Mouse (Mus musculus) MN1 (cell line): Measurements from ENCODE around the gene Ccdc69.

Experiments
- DNase-seq: peaks from one replicate; pipeline ENCODE4 v3.0.0-alpha.2; 2016; ENCODE audit warnings: low spot score

Gene Ccdc69

DNA sequence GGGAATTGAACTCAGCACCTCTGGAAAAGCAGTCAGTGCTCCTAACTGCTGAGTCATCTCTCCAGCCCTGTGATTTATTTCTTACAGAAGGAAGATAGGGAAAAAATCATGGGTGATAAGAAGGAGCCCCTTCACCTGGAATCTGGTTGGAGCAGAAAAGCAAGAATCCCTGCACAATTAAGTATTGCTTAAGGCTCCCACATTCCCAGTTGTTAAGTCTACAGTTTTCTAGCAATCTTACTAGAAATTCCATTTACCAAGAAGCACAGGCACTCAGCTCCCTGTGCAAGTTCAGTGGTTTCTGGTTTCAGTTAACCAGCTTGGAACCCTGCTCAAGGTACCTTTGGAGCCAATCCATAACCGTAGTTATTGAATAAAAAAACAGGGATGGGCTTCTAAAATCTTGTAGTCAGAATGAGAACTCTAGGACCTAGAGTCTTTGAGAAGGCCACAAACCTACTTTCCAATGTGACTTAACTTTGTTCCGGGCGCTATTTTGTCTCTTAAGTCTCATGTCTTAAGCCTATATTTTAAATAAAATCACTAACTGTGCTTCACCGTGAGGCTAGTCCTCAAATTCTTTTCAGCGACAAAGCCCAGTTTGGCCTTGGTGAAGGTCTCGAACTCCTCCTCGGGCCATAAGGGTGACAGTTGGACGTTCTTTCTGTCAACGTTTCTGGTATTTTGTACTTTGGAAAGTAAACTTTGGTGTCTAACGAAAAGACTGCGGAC is 19.0 kb upstream of the Ccdc69 start:
- DNase-seq: peak; percentile 36

DNA sequence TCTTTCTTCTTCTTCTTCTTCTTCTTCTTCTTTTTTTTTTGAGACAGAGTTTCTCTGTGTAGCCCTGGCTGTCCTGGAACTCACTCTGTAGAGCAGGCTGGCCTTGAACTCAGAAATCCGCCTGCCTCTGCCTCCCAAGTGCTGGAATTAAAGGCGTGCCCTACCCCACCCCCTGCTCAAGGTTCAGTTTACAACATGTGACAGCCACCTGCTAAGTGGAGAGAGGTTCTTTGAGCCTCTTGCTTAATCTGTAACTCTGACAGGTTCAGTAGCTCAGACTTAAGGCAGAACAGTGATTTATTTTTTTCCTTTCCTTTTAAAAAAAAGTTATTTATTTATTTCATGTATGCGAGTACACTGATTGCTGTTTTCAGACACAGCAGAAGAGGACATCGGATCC is 18.4 kb upstream of the Ccdc69 start:
- peak; percentile 13 for DNase-seq

DNA sequence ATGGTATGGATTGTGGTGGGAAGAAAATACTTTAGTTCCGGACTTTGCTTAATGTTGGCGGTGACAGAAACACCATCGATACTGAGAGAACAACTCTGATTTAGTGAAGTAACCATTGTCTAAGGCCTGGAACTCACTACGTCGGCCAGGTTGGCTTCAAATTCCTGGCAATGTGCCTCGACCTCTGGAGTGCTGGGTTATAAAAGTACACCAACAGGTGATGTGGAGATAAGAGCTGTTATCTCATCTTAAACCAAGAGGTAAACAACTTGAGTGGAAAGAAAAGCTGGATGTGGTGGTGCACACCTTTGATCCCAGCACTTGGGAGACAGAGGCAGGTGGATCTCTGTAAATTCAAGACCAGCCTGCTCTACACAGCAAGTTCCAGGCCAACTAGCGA is 15.2 kb upstream of the Ccdc69 start:
- DNase-seq: no peak

DNA sequence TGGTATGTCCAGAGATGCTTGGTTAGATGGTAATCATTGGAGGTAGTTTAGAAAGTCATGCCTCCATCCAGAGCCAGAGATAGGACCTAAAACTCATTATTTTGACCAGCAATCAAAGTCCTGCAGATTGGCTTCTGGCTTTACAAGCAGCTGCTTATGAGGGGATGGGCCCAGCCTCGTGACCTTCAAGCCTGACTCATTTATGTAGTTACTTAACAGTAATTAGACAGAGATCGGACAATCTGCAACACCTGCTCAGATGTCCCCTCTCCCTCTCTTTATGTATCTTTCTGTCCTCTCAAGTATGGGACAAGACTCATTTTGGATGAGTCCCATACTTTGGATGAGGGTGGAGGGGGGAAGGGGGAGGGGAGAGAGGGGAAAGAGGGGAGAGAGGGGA is 12.0 kb upstream of the Ccdc69 start:
- DNase-seq: no peak

DNA sequence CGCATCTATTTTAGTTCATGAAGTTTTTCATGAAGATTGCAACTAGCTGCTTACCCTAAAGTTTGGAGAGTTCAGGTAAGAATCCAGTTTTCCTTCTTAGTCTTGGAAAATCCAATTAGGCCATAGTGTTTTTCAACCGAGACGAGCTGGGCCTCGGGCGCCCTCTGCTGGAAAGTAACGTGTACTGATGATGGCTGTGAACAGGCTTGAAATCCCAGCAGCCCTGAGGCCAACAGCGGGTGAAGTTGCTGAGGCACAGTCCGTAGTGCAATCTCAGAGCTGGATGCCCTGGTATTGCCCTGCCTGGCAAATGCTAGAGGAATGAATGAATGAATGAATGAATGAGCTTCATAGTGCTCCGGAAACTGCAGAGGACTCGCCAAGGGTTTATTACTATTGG is 9.1 kb upstream of the Ccdc69 start:
- DNase-seq: peak; percentile 86

DNA sequence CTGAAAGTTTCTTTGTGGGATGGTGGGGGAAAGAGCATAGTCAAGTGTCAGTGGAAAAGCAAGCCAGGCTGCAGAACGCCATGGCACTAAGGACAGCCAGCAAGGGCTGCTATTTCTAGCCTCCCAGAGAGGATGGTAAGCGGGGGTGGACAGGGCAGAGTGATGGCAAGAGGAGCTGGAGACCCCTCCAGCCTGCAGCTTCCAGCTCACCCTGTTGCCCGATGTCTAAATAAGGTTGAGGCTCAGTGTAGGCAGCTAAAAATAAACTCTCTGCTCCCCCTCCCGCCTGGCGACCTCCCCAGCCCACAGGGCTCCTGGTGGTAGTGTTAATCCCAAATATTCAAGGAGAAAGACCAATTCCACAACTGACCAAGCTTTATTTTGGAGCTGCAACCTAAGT is 7.5 kb upstream of the Ccdc69 start:
- DNase-seq: no peak

DNA sequence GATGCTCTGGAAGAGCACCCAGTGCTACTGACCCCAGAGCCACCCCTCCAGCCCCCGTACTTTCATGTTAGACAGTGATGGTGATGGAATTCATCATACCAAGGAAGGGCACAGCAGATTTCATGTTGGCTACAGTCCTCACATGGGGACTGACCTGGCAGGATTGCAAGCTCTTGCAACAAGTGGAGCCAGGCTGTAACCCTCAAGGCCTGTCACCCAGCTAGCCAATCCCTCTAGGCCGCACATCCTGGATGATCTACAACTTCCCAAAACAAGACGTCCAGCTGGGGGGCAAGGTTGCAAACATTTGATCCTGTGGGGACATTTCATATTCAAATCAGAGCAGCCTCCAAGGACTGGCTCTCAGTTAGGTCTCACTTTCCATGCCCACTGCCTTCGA is 6.7 kb upstream of the Ccdc69 start:
- DNase-seq: peak; percentile 41

DNA sequence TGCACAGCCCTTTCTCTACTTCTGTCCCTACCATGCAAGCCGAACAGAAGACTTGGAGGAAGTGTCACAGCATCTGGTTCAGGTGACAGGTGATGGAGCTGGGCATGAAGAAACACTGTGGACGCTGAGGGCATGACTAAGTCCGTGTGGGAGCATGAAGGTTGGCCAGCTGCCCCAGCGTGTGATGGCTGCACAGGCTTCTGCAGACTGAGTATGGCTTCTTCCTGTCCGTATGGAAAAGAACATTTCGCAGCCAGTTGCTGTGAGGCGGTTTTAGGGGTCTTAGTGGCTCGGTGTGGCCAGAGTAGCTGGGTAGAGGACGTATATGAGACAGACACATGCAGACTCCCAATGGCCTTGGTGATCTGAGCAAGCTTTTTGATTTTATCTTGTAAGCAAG is 3.3 kb upstream of the Ccdc69 start:
- no peak for DNase-seq

DNA sequence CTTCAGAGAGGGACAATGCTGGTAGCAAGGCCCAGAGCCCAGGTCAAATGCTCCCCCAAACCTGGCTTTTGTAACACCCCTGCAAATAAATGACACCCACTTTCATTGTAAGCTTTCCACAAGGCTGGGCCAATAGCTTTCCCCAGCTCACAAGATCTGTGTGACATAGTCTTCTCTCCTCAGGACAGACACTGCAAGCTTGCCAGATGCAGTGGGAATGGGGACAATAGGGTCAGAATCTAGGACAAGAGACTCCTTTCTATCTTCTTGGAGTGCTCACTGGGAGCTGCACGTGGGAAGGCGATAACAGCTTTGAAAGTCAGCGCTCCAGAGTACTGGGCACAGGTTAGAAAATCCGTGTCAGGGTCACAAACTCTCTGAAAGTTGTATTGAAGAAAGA is 1.2 kb upstream of the Ccdc69 start:
- no peak for DNase-seq

DNA sequence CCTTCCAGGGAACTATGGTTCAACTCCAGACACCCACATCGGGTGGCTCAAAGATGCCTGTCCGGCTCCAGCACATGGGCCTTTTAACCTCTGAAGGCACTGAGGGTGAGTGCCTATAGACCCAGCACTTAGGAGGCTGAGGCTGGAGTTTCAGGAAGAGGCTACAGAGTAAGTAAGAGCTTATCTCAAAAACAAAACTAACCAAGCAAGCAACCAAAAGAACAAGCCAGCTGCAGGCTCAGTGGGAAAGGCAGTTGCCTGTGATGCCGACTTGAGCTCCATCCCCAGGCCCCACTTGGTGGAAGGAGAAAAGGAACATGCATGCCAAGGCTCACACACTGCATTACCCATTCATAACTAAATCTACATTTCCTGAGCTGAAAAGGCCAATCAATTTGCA is 571 bp upstream of the Ccdc69 start:
- DNase-seq: no peak

DNA sequence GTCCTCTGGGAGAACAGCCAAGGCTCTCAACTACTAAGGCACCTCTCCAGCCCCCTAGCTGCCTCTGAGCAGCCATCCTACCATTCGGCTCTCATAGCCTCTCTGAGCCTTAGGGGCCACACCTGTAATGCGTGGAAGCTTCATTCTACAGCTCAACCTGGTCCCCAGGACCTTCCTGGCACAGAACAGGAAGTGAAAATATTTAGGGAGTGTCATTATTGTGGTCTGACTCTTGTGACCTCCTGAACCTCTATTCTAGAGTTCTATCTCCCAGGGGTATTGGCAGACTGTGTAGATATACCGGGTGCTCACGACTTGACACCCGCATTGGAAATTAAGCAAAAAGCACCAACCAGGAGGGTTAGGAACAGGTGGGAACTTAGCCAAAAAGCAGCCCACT is 1.7 kb downstream of the Ccdc69 start:
- DNase-seq: no peak

DNA sequence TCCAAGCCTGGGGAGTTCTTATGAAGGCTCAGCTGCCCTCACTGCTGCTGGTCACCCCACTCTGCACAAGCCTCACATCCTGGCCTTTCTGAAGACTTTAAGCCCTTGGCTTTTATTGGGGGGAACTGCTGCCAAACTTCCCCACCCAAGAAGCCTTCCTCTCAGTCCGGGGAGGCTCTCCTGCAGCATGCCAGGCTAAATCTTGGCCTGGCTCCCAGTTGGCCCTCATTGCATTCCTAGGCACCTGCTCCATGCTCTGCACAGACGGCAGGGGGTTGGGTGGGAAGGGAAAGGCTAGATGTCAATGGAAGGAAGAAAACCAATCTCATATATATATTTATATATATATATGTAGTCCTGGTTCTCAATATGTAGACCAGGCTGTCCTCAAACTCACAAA is 2.3 kb downstream of the Ccdc69 start:
- no peak for DNase-seq

DNA sequence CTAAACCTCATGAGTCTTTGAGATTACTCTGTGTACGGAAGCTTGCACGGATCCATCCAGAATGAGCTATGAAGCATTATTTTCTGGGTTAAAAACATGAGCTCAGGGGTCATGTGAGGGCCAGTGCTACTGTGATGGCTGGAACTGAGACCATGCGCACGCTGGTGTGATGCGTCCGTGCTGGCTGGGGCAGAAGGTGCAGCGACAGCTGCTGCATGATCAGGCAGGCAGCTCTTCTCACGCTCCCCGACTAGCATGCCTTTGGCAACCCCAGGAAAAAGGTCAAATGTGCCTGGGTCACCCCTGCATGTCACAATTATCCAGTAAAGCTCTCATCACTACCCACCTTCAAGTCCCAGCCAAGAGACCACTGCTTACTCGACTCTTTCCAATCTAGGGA is 4.7 kb downstream of the Ccdc69 start:
- no peak for DNase-seq

DNA sequence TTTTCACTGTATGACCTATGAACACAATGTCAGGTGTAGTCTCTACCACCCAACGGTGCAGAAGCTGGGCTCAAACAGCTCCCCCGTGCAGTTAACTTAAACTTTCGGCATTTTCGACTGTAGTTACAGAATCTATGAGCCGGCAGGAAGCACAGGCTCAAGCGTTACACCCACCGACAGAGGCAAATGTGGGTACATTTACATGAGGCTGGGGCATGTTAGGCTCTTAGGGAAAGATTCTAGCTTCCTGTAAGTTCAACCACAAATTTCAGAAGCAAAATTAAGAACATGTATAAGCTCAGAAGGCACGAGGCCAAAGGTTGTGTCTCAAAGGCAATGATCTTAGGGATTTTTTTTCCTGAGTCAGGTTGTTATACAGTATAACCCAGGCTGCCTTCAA is 5.5 kb downstream of the Ccdc69 start:
- no peak for DNase-seq

DNA sequence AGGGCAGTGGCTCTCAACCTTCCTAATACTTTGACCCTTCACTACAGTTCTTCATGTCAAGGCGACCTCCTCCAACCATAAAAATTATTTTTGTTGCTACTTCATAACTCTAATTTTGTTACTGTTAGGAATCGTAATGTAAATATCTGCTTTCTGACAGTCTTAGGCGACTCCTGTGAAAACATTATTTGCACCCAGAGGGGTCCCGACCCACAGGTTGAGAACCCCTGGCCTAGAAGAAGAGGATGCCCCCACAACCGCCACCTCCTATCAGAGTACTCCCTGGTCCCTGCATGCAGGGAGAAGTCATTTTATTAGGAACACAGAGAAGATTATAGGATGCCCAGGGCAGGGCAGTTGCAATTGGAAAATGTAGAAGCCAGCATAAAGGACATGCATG is 6.6 kb downstream of the Ccdc69 start:
- DNase-seq: no peak

DNA sequence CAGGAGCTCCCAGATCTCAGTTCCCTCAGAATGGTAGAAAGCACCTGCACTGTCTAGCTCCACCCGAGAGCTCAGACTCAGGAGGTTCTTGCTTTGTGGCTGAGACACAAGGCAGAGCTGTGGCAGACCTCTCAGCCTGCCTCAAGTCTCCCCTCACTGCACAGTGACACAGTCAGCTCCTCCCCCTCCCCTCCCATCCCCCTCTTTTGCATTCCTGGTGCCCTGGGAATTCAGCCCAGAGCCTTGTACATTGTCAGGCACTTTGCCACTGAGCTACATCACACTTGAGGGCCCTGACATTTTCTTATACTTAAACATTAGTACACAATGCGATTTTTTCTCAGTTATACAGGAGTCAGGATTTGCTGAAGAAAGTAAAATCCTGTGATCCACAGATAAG is 8.9 kb downstream of the Ccdc69 start:
- no peak for DNase-seq

DNA sequence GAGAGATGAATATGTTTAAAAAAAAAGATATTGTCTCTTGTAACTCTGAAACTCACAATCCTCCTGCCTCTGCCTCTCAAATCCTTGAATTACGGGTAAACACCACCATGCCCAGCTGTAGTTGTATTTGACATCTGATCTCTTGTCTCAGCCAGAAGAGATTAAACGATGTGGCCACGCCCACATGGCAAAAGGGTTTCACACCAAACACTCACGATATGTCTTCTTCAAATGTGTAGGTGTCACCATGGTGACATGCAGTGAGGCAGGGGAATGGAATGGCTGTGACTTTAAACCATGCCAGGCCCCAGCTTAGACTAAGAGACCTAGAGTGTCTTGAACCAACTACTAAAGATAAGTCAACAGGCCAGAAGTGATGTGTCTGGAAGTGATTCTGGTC is 11.0 kb downstream of the Ccdc69 start:
- no peak for DNase-seq

DNA sequence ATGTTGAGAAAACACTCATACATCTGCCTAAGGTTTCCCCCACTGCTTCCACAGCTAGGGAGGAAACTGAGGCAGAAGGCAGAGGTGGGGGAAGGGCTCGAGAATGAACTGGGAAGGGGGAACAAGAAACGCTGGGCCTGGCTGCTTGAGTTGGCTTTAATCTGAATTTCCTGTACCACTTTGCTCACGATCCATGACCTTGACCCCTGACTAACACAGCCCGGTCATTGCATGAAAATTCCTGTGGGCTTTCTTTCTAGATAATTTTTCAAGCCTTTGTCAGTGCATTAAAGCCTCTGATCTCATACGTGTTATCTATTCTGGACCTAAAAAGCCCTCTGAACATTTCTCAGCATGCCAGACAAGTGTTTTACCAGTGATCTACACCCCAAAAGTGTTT is 15.1 kb downstream of the Ccdc69 start:
- no peak for DNase-seq

DNA sequence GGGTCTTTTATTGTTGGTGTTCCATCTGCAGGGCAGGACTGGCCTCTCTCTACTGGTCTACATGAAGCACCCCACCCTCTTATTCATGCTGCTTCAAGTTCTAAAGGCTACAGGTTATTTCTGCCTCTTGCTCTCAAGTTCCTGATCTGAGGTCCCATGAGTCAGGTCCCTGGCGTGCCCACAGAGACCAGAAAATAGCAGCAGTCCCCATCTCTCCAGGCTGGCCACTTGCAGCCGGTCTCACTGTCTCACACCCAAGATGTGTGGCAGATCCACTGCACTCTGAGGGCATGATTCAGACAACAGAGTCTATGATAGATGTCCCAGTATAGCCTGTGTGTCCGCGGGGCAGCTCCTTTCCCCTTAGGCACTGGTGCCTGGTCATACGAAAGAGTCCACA is 17.1 kb downstream of the Ccdc69 start:
- DNase-seq: no peak

DNA sequence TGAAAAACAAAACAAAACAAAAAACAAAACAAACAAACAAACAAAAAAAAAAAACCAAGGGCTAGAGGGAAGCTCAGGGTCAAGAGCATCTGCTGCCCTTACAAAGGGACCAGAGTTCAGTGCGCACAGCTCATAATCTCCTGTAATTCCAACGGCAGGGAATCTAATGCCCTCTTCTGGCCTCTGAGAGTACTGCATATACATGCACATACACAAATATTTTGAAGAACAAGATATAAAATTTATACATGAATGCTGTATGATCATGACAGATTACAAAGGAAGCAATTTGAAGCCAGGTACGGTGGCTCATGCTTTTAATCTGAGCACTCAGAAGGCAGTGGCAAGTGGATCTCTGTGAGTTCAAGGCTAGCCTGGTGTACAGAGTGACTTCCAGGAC is 20.4 kb downstream of the Ccdc69 start:
- no peak for DNase-seq

DNA sequence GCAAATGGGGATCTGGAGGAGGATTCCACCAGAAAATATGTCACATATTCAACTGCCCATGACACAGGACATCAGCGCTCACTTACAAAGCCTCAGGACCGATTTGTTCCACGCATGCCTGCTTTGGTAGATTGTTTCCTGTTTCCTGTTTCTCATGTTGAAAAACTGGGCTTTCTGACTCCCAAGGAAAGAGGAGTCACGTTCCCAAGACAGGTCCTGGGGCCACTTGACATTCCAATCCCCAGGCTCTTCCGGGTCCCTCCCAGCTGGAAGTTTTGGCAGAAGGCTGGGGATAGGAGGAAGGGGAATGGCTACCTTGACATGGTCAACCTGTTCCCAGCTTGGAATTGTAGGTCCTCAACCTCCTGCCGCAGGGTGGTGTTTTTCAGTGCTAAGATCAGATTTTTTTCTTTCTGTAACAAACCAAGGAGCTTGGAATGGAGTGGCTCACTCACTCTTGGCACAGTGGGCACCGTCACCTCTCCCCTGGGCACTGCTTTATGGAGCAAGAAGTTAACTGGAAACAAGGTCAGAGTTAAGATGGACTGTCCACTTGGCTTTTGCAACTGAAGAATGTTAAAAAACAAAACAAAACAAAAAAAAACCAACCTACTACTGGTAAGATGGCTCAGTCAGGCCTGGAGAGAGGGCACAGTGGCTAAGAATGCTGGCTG is 27.0 kb downstream of the Ccdc69 start:
- no peak for DNase-seq

DNA sequence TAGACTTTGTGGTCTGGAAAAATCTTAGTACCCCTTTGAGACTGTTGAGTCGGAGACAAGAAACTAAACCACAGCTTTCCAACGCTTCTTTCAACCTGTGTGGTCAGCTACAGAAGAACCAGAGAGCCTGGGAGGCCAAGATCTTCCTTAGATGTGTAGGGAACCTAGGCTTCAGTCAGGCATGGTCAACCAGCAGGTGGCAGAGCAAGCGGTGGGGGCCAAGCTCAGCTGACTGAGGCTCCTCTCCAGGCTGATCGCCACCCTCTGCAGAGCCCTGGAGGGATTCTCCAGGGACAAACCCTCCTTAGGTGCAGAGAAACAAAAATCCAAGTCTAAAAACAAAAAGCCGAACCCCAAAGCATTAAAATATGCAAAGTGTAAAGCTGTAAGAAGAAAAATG is 31.3 kb downstream of the Ccdc69 start:
- DNase-seq: peak; percentile 52

DNA sequence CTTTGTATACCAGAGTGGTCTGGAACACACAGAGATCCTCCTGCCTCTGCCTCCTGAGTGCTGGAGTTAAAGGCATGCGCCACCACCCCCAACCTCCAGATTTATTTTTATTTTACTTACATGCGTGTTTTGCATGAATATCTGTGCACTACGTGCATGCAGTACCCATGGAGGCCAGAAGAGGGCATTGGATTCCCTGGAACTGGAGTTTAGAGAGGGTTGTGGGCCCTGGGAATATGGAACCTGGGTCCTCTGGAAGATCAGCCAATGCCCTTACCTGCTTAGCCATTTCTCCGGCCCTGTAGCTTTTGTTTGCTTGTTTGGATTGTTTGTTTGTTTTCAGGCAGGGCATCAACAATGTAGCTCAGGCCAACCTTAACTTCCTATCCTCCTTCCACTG is 36.6 kb downstream of the Ccdc69 start:
- DNase-seq: no peak

DNA sequence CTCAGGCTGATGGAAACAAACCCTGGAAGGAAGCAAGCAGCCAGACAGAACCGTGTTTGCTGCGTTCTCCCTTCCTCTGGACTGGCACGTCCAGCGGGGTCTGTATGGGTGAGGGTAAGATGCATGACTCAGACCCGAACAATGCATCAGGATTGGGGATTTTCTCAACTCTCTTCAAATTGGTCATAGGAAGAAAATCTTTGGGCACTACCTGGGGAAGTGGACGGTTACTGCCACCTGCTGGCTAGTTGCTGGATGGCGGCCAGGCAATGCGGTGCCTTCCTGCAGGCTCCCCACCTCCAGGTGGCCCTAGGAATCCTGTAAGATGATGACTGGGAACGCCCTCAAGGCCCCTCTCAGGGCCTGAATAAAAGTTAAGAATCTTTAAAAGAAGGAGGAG is 38.3 kb downstream of the Ccdc69 start:
- DNase-seq: peak; percentile 88
